Mouse (Mus musculus): ENCODE data around the gene Gm21725.
"Not testable (repeated sequence)": the region's sequence is repeated elsewhere in the genome, so short reads cannot be mapped to it uniquely, and the experiment has no call there.

The Gm21725 gene

GRCm38 (mm10) chrY:13348963-13349362, at the start of gene Gm21725:
Gene Gm21725 (minus strand): TSS chrY:13349063.
- DNase-seq (ENCODE audit: low spot score), result not testable (repeated sequence)
